9 mouse cellular contexts compared by ENCODE assay signal in genomic region chr4:134286226-134287167, GRCm38 (mm10). TPM values are rescaled to one million over a fixed set of nuclear protein-coding genes. Genes with fewer than 3 reads are reported as not detected.
A peak's percentile ranks its signal among the peaks of the same experiment; 100 is the strongest.
DNase-seq lines count a peak whose midpoint lies in the region; ATAC-seq and TF ChIP-seq lines count a peak whose summit lies in the region.
"Had no signal": no experiment of that assay in that cellular context is flagged by ENCODE, and none has a peak within 500 bp of the region (broad histone marks: within the 10 kb centered on the region; RNA-seq: fewer than 3 reads in every experiment).

No protein-coding gene starts in this region.

- peak overlapping the region; percentile 95 for H3K9ac ChIP-seq in kidney, postnatal 0 days (ENCODE audit: low read depth, low read length)
- H3K9ac ChIP-seq in ES-E14 (ENCODE audit: insufficient read depth, low read depth, low read length, poor library complexity, severe bottlenecking): peak overlapping the region; percentile 93
- H3K9ac ChIP-seq in hindbrain, embryonic 16.5 days (ENCODE audit: low read depth, low read length): peak overlapping the region; percentile 94

- in situ Hi-C loops in ES-E14 (cut with MboI; ENCODE audit: low sequenced_read_pairs in 2 of 2, unreplicated experiment in 2 of 2): no loop called here

- peak; percentile 18 for DNase-seq in kidney, postnatal 0 days (ENCODE audit: low spot score)
- DNase-seq in kidney, postnatal 14 days: no peak
- no peak for DNase-seq in ES-E14 (ENCODE audit: low read depth, low spot score)
- DNase-seq in embryonic facial prominence, embryonic 10.5 days (ENCODE audit: low spot score): no peak
- no peak for DNase-seq in cerebellum, adult 11 months
- no peak for DNase-seq in layer of hippocampus, postnatal 25 days (ENCODE audit: extremely low spot score in 1 of 2, low spot score in 1 of 2)

- peak overlapping the region; percentile 99 for H3K27ac ChIP-seq in kidney, postnatal 0 days
- H3K27ac ChIP-seq in ES-E14 (ENCODE audit: insufficient read depth, low read depth, low read length, poor library complexity, severe bottlenecking): peak overlapping the region; percentile 42; the same call in 1 of the 2 replicates
- H3K27ac ChIP-seq in embryonic facial prominence, embryonic 10.5 days (replicated peaks): peak overlapping the region; percentile 98
- H3K27ac ChIP-seq in hindbrain, embryonic 16.5 days (ENCODE audit: low read depth, low read length): peak overlapping the region; percentile 86
- H3K27ac ChIP-seq in macrophage: peak overlapping the region; percentile 74

- peak; percentile 44 for ATAC-seq in kidney, postnatal 0 days (replicated peaks; ENCODE audit: low FRiP score, low read depth)
- ATAC-seq in hindbrain, embryonic 16.5 days: peak; percentile 73

- H3K27me3 ChIP-seq in kidney, postnatal 0 days (ENCODE audit: insufficient read depth, low read length): no peaks in the 10 kb centered on the region
- no peaks in the 10 kb centered on the region for H3K27me3 ChIP-seq in embryonic facial prominence, embryonic 10.5 days (replicated peaks; ENCODE audit: low read depth, poor library complexity, severe bottlenecking)
- H3K27me3 ChIP-seq in hindbrain, embryonic 16.5 days (replicated peaks; ENCODE audit: control insufficient read depth, insufficient read depth, low read length): no peaks in the 10 kb centered on the region

- 0 out of 2 replicates have a peak, but pooled peaks cover 7% of the 10 kb centered on the region for H3K36me3 ChIP-seq in kidney, postnatal 0 days (ENCODE audit: insufficient read depth, low read length)
- peaks cover 11% of the 10 kb centered on the region for H3K36me3 ChIP-seq in ES-E14 (ENCODE audit: control insufficient read depth, insufficient read depth, low read length, poor library complexity, severe bottlenecking)
- peaks cover 36% of the 10 kb centered on the region for H3K36me3 ChIP-seq in embryonic facial prominence, embryonic 10.5 days (replicated peaks)
- peaks cover 12% of the 10 kb centered on the region for H3K36me3 ChIP-seq in hindbrain, embryonic 16.5 days (ENCODE audit: control insufficient read depth, insufficient read depth, low read length)
- peaks cover 27% of the 10 kb centered on the region; the same call in 1 of the 2 replicates for H3K36me3 ChIP-seq in macrophage (ENCODE audit: inconsistent target)

- no peak for TF ChIP-seq CTCF in kidney, postnatal 0 days (IDR thresholded peaks at IDR 0.05; ENCODE audit: low read depth)

- H3K4me1 ChIP-seq in kidney, postnatal 0 days (replicated peaks; ENCODE audit: insufficient read depth, low read length): peaks cover 5% of the 10 kb centered on the region
- H3K4me1 ChIP-seq in ES-E14 (ENCODE audit: control insufficient read depth in 2 of 2, insufficient read depth in 2 of 2, low read length in 2 of 2, poor library complexity in 1 of 2): peaks cover 0 to 4% of the 10 kb centered on the region in 2 experiments; a peak in 1 of 4 replicates
- H3K4me1 ChIP-seq in embryonic facial prominence, embryonic 10.5 days: peaks cover 30% of the 10 kb centered on the region
- H3K4me1 ChIP-seq in hindbrain, embryonic 16.5 days (ENCODE audit: control insufficient read depth, insufficient read depth, low read depth, low read length): peaks cover 16% of the 10 kb centered on the region

- peak overlapping the region; percentile 93 for H3K4me2 ChIP-seq in kidney, postnatal 0 days (ENCODE audit: low read length)
- H3K4me2 ChIP-seq in hindbrain, embryonic 16.5 days (ENCODE audit: low read length): peak overlapping the region; percentile 84

- H3K4me3 ChIP-seq in kidney, postnatal 0 days (replicated peaks; ENCODE audit: low read depth, low read length): peak overlapping the region; percentile 95
- peak overlapping the region; percentile 88 to 92 for H3K4me3 ChIP-seq in ES-E14 (ENCODE audit: insufficient read depth in 1 of 2, low read depth in 1 of 2, low read length in 2 of 2, poor library complexity in 1 of 2, severe bottlenecking in 1 of 2)
- H3K4me3 ChIP-seq in embryonic facial prominence, embryonic 10.5 days: peak overlapping the region; percentile 100
- H3K4me3 ChIP-seq in hindbrain, embryonic 16.5 days (ENCODE audit: low read length): peak overlapping the region; percentile 95
- H3K4me3 ChIP-seq in macrophage (ENCODE audit: inconsistent target): peak overlapping the region; percentile 80

- under 1% methylated on average over 59 of the region's 59 CpGs for WGBS in kidney, postnatal 0 days
- WGBS in embryonic facial prominence, embryonic 10.5 days: 4% methylated on average over 59 of the region's 59 CpGs
- 2% methylated on average over 55 of the region's 59 CpGs for WGBS in hindbrain, embryonic 16.5 days
- WGBS in macrophage (ENCODE audit: missing documents): 2% methylated on average over 57 of the region's 59 CpGs

- no peaks in the 10 kb centered on the region for H3K9me3 ChIP-seq in kidney, postnatal 0 days (replicated peaks; ENCODE audit: low read length)
- H3K9me3 ChIP-seq in ES-E14 (ENCODE audit: control insufficient read depth, insufficient read depth, low read depth, low read length): no peaks in the 10 kb centered on the region
- H3K9me3 ChIP-seq in embryonic facial prominence, embryonic 10.5 days: no peaks in the 10 kb centered on the region
- no peaks in the 10 kb centered on the region for H3K9me3 ChIP-seq in hindbrain, embryonic 16.5 days (ENCODE audit: control insufficient read depth, low read length)

- peaks cover 29% of the 10 kb centered on the region for H3K79me2 ChIP-seq in macrophage (ENCODE audit: inconsistent target)

TF ChIP-seq in ES-E14, 5 proteins besides CTCF, POLR2A, EP300 and RAD21:
- TF ChIP-seq CHD2 (IDR thresholded peaks at IDR 0.05; ENCODE audit: low read depth, low read length) (no peak), ZC3H11A (IDR thresholded peaks at IDR 0.05; ENCODE audit: borderline replicate concordance, low read depth, low read length) (no peak), MAFK (IDR thresholded peaks at IDR 0.05; ENCODE audit: insufficient read depth, low read depth, low read length) (no peak), ZNF384 (IDR thresholded peaks at IDR 0.05; ENCODE audit: low read depth, low read length) (no peak), HCFC1 (IDR thresholded peaks at IDR 0.05; ENCODE audit: borderline replicate concordance, insufficient read depth, low read length) (no peak)

RNA-seq across cellular contexts. Expression of gene Pdik1l, which starts 1.2 kb away (rescaled TPM):
- 12.5 and 14.1 TPM in 2 replicates for polyA plus RNA-seq in kidney, postnatal 0 days (2015; fragmentation: Nextera tagmentation; extraction: Ambion mirVana)
- total RNA-seq in ES-E14 (2012; rRNA removed): 12.6 and 13.2 TPM in 2 replicates
- 19.2 and 24.3 TPM in 2 replicates for polyA plus RNA-seq in embryonic facial prominence, embryonic 10.5 days (2016; fragmentation: Nextera tagmentation; extraction: Ambion mirVana)
- polyA plus RNA-seq in hindbrain, embryonic 16.5 days (2015; fragmentation: Nextera tagmentation; extraction: Ambion mirVana): 32.5 and 36.1 TPM in 2 replicates
- 10 to 100 TPM in 17 of 26 experiments, 1 to 10 TPM in 9; 1.8 to 58.6 (median 14.4) TPM for total RNA-seq in macrophage (2018; cell fraction: chromatin; rRNA removed)
- 10 to 100 TPM in 13 of 26 experiments, 1 to 10 TPM in 13; 3.0 to 13.2 (median 9.7) TPM for total RNA-seq in macrophage (2018; cell fraction: cytosol; rRNA removed)
- 10 to 100 TPM in 13 of 26 experiments, 1 to 10 TPM in 13; 2.6 to 30.8 (median 9.6) TPM for total RNA-seq in macrophage (2018; cell fraction: nucleus; rRNA removed)
- polyA plus RNA-seq in macrophage (2018): 8.8 to 8.9 TPM (median 8.9 TPM) in 3 replicates
- 10 to 100 TPM; 15.2 to 16.7 TPM for total RNA-seq in layer of hippocampus, postnatal 25 days (2021)

RNA-seq across cellular contexts. Expression of gene Trim63, which starts 28.4 kb away (rescaled TPM):
- 2.4 and 2.7 TPM in 2 replicates for polyA plus RNA-seq in kidney, postnatal 0 days (2015; fragmentation: Nextera tagmentation; extraction: Ambion mirVana)
- total RNA-seq in ES-E14 (2012; rRNA removed): 3.5 and 4.3 TPM in 2 replicates
- 0.31 and 0.34 TPM in 2 replicates for polyA plus RNA-seq in embryonic facial prominence, embryonic 10.5 days (2016; fragmentation: Nextera tagmentation; extraction: Ambion mirVana)
- polyA plus RNA-seq in hindbrain, embryonic 16.5 days (2015; fragmentation: Nextera tagmentation; extraction: Ambion mirVana): 0.76 and 1.2 TPM in 2 replicates
- not detected for total RNA-seq in macrophage (2018; cell fraction: chromatin; rRNA removed)
- not detected for total RNA-seq in macrophage (2018; cell fraction: cytosol; rRNA removed)
- total RNA-seq in macrophage (2018; cell fraction: nucleus; rRNA removed): not detected
- polyA plus RNA-seq in macrophage (2018): not detected in 3 replicates
- not detected for total RNA-seq in layer of hippocampus, postnatal 25 days (2021)
- total RNA-seq: neutrophil, adult 5-6 weeks had no signal

RNA-seq across cellular contexts. Expression of gene Grrp1, which starts 32.6 kb away (rescaled TPM):
- 10.8 and 12.3 TPM in 2 replicates for polyA plus RNA-seq in kidney, postnatal 0 days (2015; fragmentation: Nextera tagmentation; extraction: Ambion mirVana)
- total RNA-seq in ES-E14 (2012; rRNA removed): 1.6 and 2.2 TPM in 2 replicates
- 7.4 and 7.9 TPM in 2 replicates for polyA plus RNA-seq in embryonic facial prominence, embryonic 10.5 days (2016; fragmentation: Nextera tagmentation; extraction: Ambion mirVana)
- polyA plus RNA-seq in hindbrain, embryonic 16.5 days (2015; fragmentation: Nextera tagmentation; extraction: Ambion mirVana): 15.7 and 16.9 TPM in 2 replicates
- total RNA-seq in macrophage (2018; cell fraction: chromatin; rRNA removed): under 1 TPM in 1 of 26 experiments, not detected in 25; 0.84 TPM
- total RNA-seq in macrophage (2018; cell fraction: cytosol; rRNA removed): not detected
- not detected for total RNA-seq in macrophage (2018; cell fraction: nucleus; rRNA removed)
- not detected in 3 replicates for polyA plus RNA-seq in macrophage (2018)
- total RNA-seq in layer of hippocampus, postnatal 25 days (2021): 1 to 10 TPM; 3.0 to 3.9 TPM
- total RNA-seq: neutrophil, adult 5-6 weeks had no signal

RNA-seq across cellular contexts. Expression of gene Gm30191, which starts 39.8 kb away (rescaled TPM):
- not detected in 2 replicates for polyA plus RNA-seq in kidney, postnatal 0 days (2015; fragmentation: Nextera tagmentation; extraction: Ambion mirVana)
- total RNA-seq in ES-E14 (2012; rRNA removed): not detected in 2 replicates
- not detected in 2 replicates for polyA plus RNA-seq in embryonic facial prominence, embryonic 10.5 days (2016; fragmentation: Nextera tagmentation; extraction: Ambion mirVana)
- polyA plus RNA-seq in hindbrain, embryonic 16.5 days (2015; fragmentation: Nextera tagmentation; extraction: Ambion mirVana): 0.94 and 1.1 TPM in 2 replicates
- not detected for total RNA-seq in macrophage (2018; cell fraction: chromatin; rRNA removed)
- not detected for total RNA-seq in macrophage (2018; cell fraction: cytosol; rRNA removed)
- total RNA-seq in macrophage (2018; cell fraction: nucleus; rRNA removed): not detected
- not detected in 3 replicates for polyA plus RNA-seq in macrophage (2018)
- total RNA-seq in layer of hippocampus, postnatal 25 days (2021): not detected
- total RNA-seq: neutrophil, adult 5-6 weeks had no signal

RNA-seq across cellular contexts. Expression of gene Zfp593, which starts 41.1 kb away (rescaled TPM):
- polyA plus RNA-seq in kidney, postnatal 0 days (2015; fragmentation: Nextera tagmentation; extraction: Ambion mirVana): 14.0 and 16.3 TPM in 2 replicates
- total RNA-seq in ES-E14 (2012; rRNA removed): 19.8 and 25.2 TPM in 2 replicates
- 21.0 and 21.8 TPM in 2 replicates for polyA plus RNA-seq in embryonic facial prominence, embryonic 10.5 days (2016; fragmentation: Nextera tagmentation; extraction: Ambion mirVana)
- polyA plus RNA-seq in hindbrain, embryonic 16.5 days (2015; fragmentation: Nextera tagmentation; extraction: Ambion mirVana): 13.3 and 14.7 TPM in 2 replicates
- total RNA-seq in macrophage (2018; cell fraction: chromatin; rRNA removed): 1 to 10 TPM; 1.1 to 6.3 (median 3.9) TPM
- 1 to 10 TPM; 4.3 to 7.7 (median 5.8) TPM for total RNA-seq in macrophage (2018; cell fraction: cytosol; rRNA removed)
- total RNA-seq in macrophage (2018; cell fraction: nucleus; rRNA removed): 10 to 100 TPM in 1 of 26 experiments, 1 to 10 TPM in 25; 2.2 to 11.7 (median 4.4) TPM
- 3.8 to 10.0 TPM (median 4.8 TPM) in 3 replicates for polyA plus RNA-seq in macrophage (2018)
- 10 to 100 TPM in 1 of 2 experiments, 1 to 10 TPM in 1; 9.9 to 10.3 TPM for total RNA-seq in layer of hippocampus, postnatal 25 days (2021)

Comparison
In these comparisons a context has a peak if more than half of its experiments do, and no peak if none do; other contexts are left out.
1. H3K27ac ChIP-seq: peak in every context shown above with its lines; median percentile 99 in kidney, postnatal 0 days; 98 in embryonic facial prominence, embryonic 10.5 days; 86 in hindbrain, embryonic 16.5 days; 74 in macrophage; 42 in ES-E14.